Mouse (Mus musculus): ENCODE measurements at regions not wholly inside any gene's neighbourhood (a gene's known extent, or its start where the extent isn't known, plus 50 kb on each side); places are given as distances from the start of the nearest gene placed in this dataset.

- no peak overlapping the region for H3K9ac ChIP-seq (ENCODE audit: low read depth, low read length)
- 83% methylated on average over 7 of the region's 7 CpGs for WGBS
- peaks cover 16% of the 10 kb centered on the region; the same call in 1 of the 2 replicates for H3K9me3 ChIP-seq (ENCODE audit: control insufficient read depth, low read length)
- H3K36me3 ChIP-seq (ENCODE audit: control insufficient read depth, insufficient read depth, low read length), result no peaks in the 10 kb centered on the region
- H3K4me2 ChIP-seq (ENCODE audit: low read depth, low read length), result no peak overlapping the region
- DNase-seq (ENCODE audit: low spot score) (no peak), ATAC-seq (ENCODE audit: low read depth) (no peak)
- H3K27ac ChIP-seq (replicated peaks; ENCODE audit: low read depth, low read length), result no peak overlapping the region
- peaks cover 12% of the 10 kb centered on the region for H3K4me1 ChIP-seq (ENCODE audit: control insufficient read depth, insufficient read depth, low read length)
- no peaks in the 10 kb centered on the region for H3K27me3 ChIP-seq (replicated peaks; ENCODE audit: control insufficient read depth, insufficient read depth, low read length)
- H3K4me3 ChIP-seq (ENCODE audit: low read depth, low read length), result no peak overlapping the region
These were observed 133.8 kb upstream of the Mdm1 start for GRCm38 (mm10) chr10:118007846-118008245.

- Histone ChIP-seq H3K4me3 (ENCODE audit: low read depth, low read length) (no peak overlapping the region), H3K4me2 (ENCODE audit: low read depth, low read length) (no peak overlapping the region), H3K4me1 (ENCODE audit: control insufficient read depth, insufficient read depth, low read length) (no peaks in the 10 kb centered on the region), H3K9ac (ENCODE audit: low read depth, low read length) (no peak overlapping the region), H3K9me3 (ENCODE audit: control insufficient read depth, low read length) (peaks cover 16% of the 10 kb centered on the region; the same call in 1 of the 2 replicates), H3K27me3 (replicated peaks; ENCODE audit: control insufficient read depth, insufficient read depth, low read length) (no peaks in the 10 kb centered on the region), H3K27ac (replicated peaks; ENCODE audit: low read depth, low read length) (no peak overlapping the region), H3K36me3 (ENCODE audit: control insufficient read depth, insufficient read depth, low read length) (no peaks in the 10 kb centered on the region)
- 78% methylated on average over 10 of the region's 10 CpGs for WGBS
- DNase-seq (ENCODE audit: low spot score), result peak; percentile 64
- no peak for ATAC-seq (ENCODE audit: low read depth)
These were observed 129.7 kb upstream of the Mdm1 start for GRCm38 (mm10) chr10:118011687-118012567.

- DNase-seq (ENCODE audit: low spot score) (no peak), ATAC-seq (ENCODE audit: low read depth) (no peak)
- Histone ChIP-seq H3K9me3 (ENCODE audit: control insufficient read depth, low read length) (no peaks in the 10 kb centered on the region), H3K4me2 (ENCODE audit: low read depth, low read length) (no peak overlapping the region), H3K27ac (replicated peaks; ENCODE audit: low read depth, low read length) (no peak overlapping the region), H3K4me3 (ENCODE audit: low read depth, low read length) (no peak overlapping the region), H3K36me3 (ENCODE audit: control insufficient read depth, insufficient read depth, low read length) (no peaks in the 10 kb centered on the region), H3K27me3 (replicated peaks; ENCODE audit: control insufficient read depth, insufficient read depth, low read length) (no peaks in the 10 kb centered on the region), H3K4me1 (ENCODE audit: control insufficient read depth, insufficient read depth, low read length) (no peaks in the 10 kb centered on the region), H3K9ac (ENCODE audit: low read depth, low read length) (no peak overlapping the region)
- WGBS, result 89% methylated on average over 9 of the region's 9 CpGs
These were observed 112.8 kb upstream of the Mdm1 start for GRCm38 (mm10) chr10:118028831-118029230.

- Histone ChIP-seq H3K4me2 (ENCODE audit: low read depth, low read length) (no peak overlapping the region), H3K4me3 (ENCODE audit: low read depth, low read length) (no peak overlapping the region), H3K27ac (replicated peaks; ENCODE audit: low read depth, low read length) (no peak overlapping the region), H3K4me1 (ENCODE audit: control insufficient read depth, insufficient read depth, low read length) (no peaks in the 10 kb centered on the region), H3K9ac (ENCODE audit: low read depth, low read length) (no peak overlapping the region), H3K27me3 (replicated peaks; ENCODE audit: control insufficient read depth, insufficient read depth, low read length) (no peaks in the 10 kb centered on the region), H3K9me3 (ENCODE audit: control insufficient read depth, low read length) (no peaks in the 10 kb centered on the region), H3K36me3 (ENCODE audit: control insufficient read depth, insufficient read depth, low read length) (no peaks in the 10 kb centered on the region)
- WGBS, result 77% methylated on average over 12 of the region's 17 CpGs
- DNase-seq (ENCODE audit: low spot score) (no peak), ATAC-seq (ENCODE audit: low read depth) (no peak)
These were observed 107.2 kb upstream of the Mdm1 start for GRCm38 (mm10) chr10:118034401-118034800.

- no peak overlapping the region for H3K4me2 ChIP-seq (ENCODE audit: low read depth, low read length)
- 85% methylated on average over 13 of the region's 13 CpGs for WGBS
- DNase-seq (ENCODE audit: low spot score), result no peak
These were observed 106.6 kb upstream of the Mdm1 start for GRCm38 (mm10) chr10:118035035-118035434.

GRCm38 (mm10) chr10:118038465-118038864 is 103.1 kb upstream of the Mdm1 start:
- no peaks in the 10 kb centered on the region for H3K27me3 ChIP-seq (replicated peaks; ENCODE audit: control insufficient read depth, insufficient read depth, low read length)
- no peaks in the 10 kb centered on the region for H3K9me3 ChIP-seq (ENCODE audit: control insufficient read depth, low read length)
- ATAC-seq (ENCODE audit: low read depth), result no peak
- H3K4me2 ChIP-seq (ENCODE audit: low read depth, low read length), result no peak overlapping the region
- peaks cover 2% of the 10 kb centered on the region; the same call in 1 of the 2 replicates for H3K4me1 ChIP-seq (ENCODE audit: control insufficient read depth, insufficient read depth, low read length)
- no peak overlapping the region for H3K9ac ChIP-seq (ENCODE audit: low read depth, low read length)
- WGBS, result 92% methylated on average over 10 of the region's 10 CpGs
- no peak for DNase-seq (ENCODE audit: low spot score)
- no peak overlapping the region for H3K4me3 ChIP-seq (ENCODE audit: low read depth, low read length)
- H3K27ac ChIP-seq (replicated peaks; ENCODE audit: low read depth, low read length), result no peak overlapping the region
- no peaks in the 10 kb centered on the region for H3K36me3 ChIP-seq (ENCODE audit: control insufficient read depth, insufficient read depth, low read length)

More at GRCm38 (mm10) chr10:118035035-118035434, 106.6 kb upstream of the Mdm1 start:
- H3K9ac ChIP-seq (ENCODE audit: low read depth, low read length), result no peak overlapping the region
- H3K4me1 ChIP-seq (ENCODE audit: control insufficient read depth, insufficient read depth, low read length), result no peaks in the 10 kb centered on the region
- no peak overlapping the region for H3K27ac ChIP-seq (replicated peaks; ENCODE audit: low read depth, low read length)
- no peaks in the 10 kb centered on the region for H3K9me3 ChIP-seq (ENCODE audit: control insufficient read depth, low read length)
- H3K36me3 ChIP-seq (ENCODE audit: control insufficient read depth, insufficient read depth, low read length), result no peaks in the 10 kb centered on the region
- ATAC-seq (ENCODE audit: low read depth), result no peak
- H3K27me3 ChIP-seq (replicated peaks; ENCODE audit: control insufficient read depth, insufficient read depth, low read length), result no peaks in the 10 kb centered on the region
- no peak overlapping the region for H3K4me3 ChIP-seq (ENCODE audit: low read depth, low read length)

GRCm38 (mm10) chr10:118039056-118039455 is 102.6 kb upstream of the Mdm1 start:
- no peak for DNase-seq (ENCODE audit: low spot score)
- H3K4me2 ChIP-seq (ENCODE audit: low read depth, low read length), result no peak overlapping the region
- no peak overlapping the region for H3K9ac ChIP-seq (ENCODE audit: low read depth, low read length)
- H3K4me1 ChIP-seq (ENCODE audit: control insufficient read depth, insufficient read depth, low read length), result peaks cover 3% of the 10 kb centered on the region; the same call in 1 of the 2 replicates
- no peaks in the 10 kb centered on the region for H3K9me3 ChIP-seq (ENCODE audit: control insufficient read depth, low read length)
- WGBS, result 85% methylated on average over 4 of the region's 4 CpGs
- H3K36me3 ChIP-seq (ENCODE audit: control insufficient read depth, insufficient read depth, low read length), result no peaks in the 10 kb centered on the region
- H3K27ac ChIP-seq (replicated peaks; ENCODE audit: low read depth, low read length), result no peak overlapping the region
- no peak overlapping the region for H3K4me3 ChIP-seq (ENCODE audit: low read depth, low read length)
- no peaks in the 10 kb centered on the region for H3K27me3 ChIP-seq (replicated peaks; ENCODE audit: control insufficient read depth, insufficient read depth, low read length)
- ATAC-seq (ENCODE audit: low read depth), result no peak

- Histone ChIP-seq H3K4me1 (ENCODE audit: control insufficient read depth, insufficient read depth, low read length) (peaks cover 3% of the 10 kb centered on the region; the same call in 1 of the 2 replicates), H3K4me3 (ENCODE audit: low read depth, low read length) (no peak overlapping the region), H3K9me3 (ENCODE audit: control insufficient read depth, low read length) (no peaks in the 10 kb centered on the region), H3K36me3 (ENCODE audit: control insufficient read depth, insufficient read depth, low read length) (no peaks in the 10 kb centered on the region), H3K9ac (ENCODE audit: low read depth, low read length) (no peak overlapping the region), H3K27me3 (replicated peaks; ENCODE audit: control insufficient read depth, insufficient read depth, low read length) (no peaks in the 10 kb centered on the region), H3K4me2 (ENCODE audit: low read depth, low read length) (no peak overlapping the region), H3K27ac (replicated peaks; ENCODE audit: low read depth, low read length) (no peak overlapping the region)
- 82% methylated on average over 3 of the region's 3 CpGs for WGBS
- no peak for ATAC-seq (ENCODE audit: low read depth)
- DNase-seq (ENCODE audit: low spot score), result no peak
These were observed 100.5 kb upstream of the Mdm1 start for GRCm38 (mm10) chr10:118041068-118041467.
